Mouse (Mus musculus) forebrain, postnatal 0 days (tissue): ENCODE results near the gene Gba. TPM values are rescaled to one million over a fixed set of nuclear protein-coding genes. Genes with fewer than 3 reads are reported as not detected.

Source experiments
- ATAC-seq: fragments of 200-750 bp; cut with Nextera tagmentation; 2 replicates; pipeline ENCODE4 v1.8.0; 2017; ENCODE audit warnings: mild to moderate bottlenecking, moderate library complexity
- DNase-seq: peaks from one replicate; pipeline ENCODE4 v3.0.0-alpha.2; 2015
- H3K27ac ChIP-seq: fragments of 300-500 bp; sonication (generic); 2 replicates; pipeline ENCODE4 v1.5.1; 2014; ENCODE audit warnings: low read depth, mild to moderate bottlenecking, antibody characterized with exemption, low read length, moderate library complexity, mixed read lengths
- H3K27me3 ChIP-seq: fragments of 300-500 bp; sonication (generic); 2 replicates; pipeline ENCODE4 v1.6.1; 2014; ENCODE audit warnings: mild to moderate bottlenecking, low read length, mixed read lengths; ENCODE audit not compliant: insufficient read depth
- H3K36me3 ChIP-seq: fragments of 300-500 bp; sonication (generic); 2 replicates; pipeline ENCODE4 v1.6.1; 2014; ENCODE audit warnings: mild to moderate bottlenecking, moderate library complexity; ENCODE audit not compliant: insufficient read depth
- H3K4me1 ChIP-seq: fragments of 300-500 bp; sonication (generic); 2 replicates; pipeline ENCODE4 v1.6.1; 2014; ENCODE audit warnings: antibody characterized with exemption; ENCODE audit not compliant: insufficient read depth
- H3K4me2 ChIP-seq: fragments of 300-500 bp; sonication (generic); 2 replicates; pipeline ENCODE4 v1.6.1; 2014; ENCODE audit warnings: low read depth, mild to moderate bottlenecking, moderate library complexity
- H3K4me3 ChIP-seq: fragments of 300-500 bp; sonication (generic); 2 replicates; pipeline ENCODE4 v1.5.1; 2014; ENCODE audit warnings: low read depth, low read length, mixed read lengths
- H3K9ac ChIP-seq: fragments of 300-500 bp; sonication (generic); 2 replicates; pipeline ENCODE4 v1.6.1; 2014; ENCODE audit warnings: mild to moderate bottlenecking
- H3K9me3 ChIP-seq: fragments of 300-500 bp; sonication (generic); 2 replicates; pipeline ENCODE4 v1.6.1; 2016; ENCODE audit warnings: low read length
- CTCF ChIP-seq: sonication (generic); IDR thresholded peaks from 2 replicates; pipeline ENCODE4 v1.5.1; 2016; ENCODE audit warnings: antibody characterized with exemption, control low read depth, low read depth
- WGBS: fragments of 180-500 bp; shearing (Covaris S2); extraction: QIAGEN DNeasy Blood & Tissue Kit; methylation state at CpG from one replicate; pipeline ENCODE4 v1.1.7; 2014; 5-methylcytosine and 5-hydroxymethylcytosine counted together
- polyA plus RNA-seq: library from polyadenylated mRNA; unstranded; fragments of >200 nt; fragmentation: Nextera tagmentation; extraction: Ambion mirVana; gene quantifications from 2 replicates; pipeline ENCODE4 v1.2.1, GENCODE M21; 2015
- total RNA-seq: library from RNA; depleted of rRNA; stranded (reverse); fragments of >200 nt; gene quantifications from 2 replicates; pipeline ENCODE4 v1.2.3, GENCODE M21; 2014

The Gba gene
- total and polyA plus RNA-seq, 2 experiments from 2014 or later: 41.7 to 51.1 TPM

DNA sequence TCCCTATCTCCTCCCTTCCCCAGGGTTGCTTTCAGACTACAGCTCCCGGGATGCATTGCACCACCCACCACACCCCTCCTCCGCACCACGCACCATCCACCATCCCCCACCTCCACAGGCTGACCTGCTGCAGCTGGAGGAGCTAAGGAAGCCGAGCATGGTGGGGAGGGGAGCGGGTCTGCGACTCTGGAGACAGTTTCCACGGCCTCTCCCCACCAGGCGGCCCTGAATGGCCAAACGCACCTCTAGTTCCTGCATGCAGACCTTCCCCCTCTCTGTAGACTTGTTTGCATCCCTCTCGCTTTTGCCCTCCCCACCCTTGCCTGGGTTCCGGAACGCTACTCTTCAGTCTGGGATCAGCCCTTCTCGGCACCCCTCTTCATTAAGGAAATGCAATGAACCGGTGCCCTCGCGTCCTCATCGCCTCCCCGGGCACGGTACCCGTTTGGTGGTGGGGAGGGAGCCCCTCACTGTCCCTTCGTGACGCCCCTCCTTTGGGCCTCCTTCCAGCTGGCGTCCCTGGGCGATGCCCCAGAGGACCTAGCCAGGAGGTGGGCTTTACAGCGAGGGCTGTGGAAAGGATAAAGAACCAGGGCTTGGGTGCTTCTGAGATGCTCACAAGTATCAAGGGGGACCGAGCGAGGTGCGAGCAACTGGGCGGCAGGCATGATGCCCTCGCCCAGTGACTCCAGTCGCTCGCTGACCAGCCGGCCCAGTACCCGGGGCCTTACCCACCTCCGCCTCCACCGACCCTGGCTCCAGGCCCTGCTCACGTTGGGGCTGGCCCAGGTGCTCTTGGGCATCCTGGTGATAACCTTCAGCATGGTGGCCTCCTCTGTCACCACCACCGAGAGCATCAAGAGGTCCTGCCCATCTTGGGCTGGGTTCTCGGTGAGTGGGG is 19.4 kb upstream of the Gba start, which contains the start of gene Fam189b:
Gene Fam189b (plus strand): TSS at position 86 of the 901 bp plus-strand sequence.
- 5% methylated on average over 39 of the region's 39 CpGs for WGBS
- peak within 1 kb of the TSS; percentile 85 for H3K9ac ChIP-seq
- ATAC-seq (peak; percentile 98), DNase-seq (peak; percentile 90)
- no peaks in the 10 kb centered on the region for H3K27me3 ChIP-seq
- H3K9me3 ChIP-seq: no peaks in the 10 kb centered on the region
- H3K27ac ChIP-seq: peak within 1 kb of the TSS; percentile 89
- H3K4me2 ChIP-seq: peak within 1 kb of the TSS; percentile 93
- peak; percentile 34; the same call in 1 of the 2 replicates for TF ChIP-seq CTCF
- peaks cover 20% of the 10 kb centered on the region for H3K4me1 ChIP-seq
- peaks cover 47% of the 10 kb centered on the region for H3K36me3 ChIP-seq
- peak within 1 kb of the TSS; percentile 65 for H3K4me3 ChIP-seq

DNA sequence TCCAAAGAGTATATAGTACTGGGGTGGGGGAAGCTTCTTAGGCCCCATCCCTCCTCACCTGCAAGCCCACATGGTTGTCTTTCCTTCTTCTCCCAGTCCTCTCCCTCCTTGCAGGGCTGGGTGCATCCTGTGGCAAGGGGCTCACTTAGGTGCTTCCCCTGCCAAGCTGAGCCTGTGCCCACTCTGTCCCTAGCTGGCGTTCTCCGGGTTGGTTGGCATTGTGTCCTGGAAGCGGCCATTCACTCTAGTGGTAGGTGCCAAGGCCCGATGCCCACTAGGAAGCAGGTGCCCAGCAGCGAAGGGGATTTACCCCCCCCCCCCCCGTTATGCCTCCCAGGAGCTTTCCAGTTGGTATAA is 18.8 kb upstream of the Gba start:
- TF ChIP-seq CTCF: no peak
- ATAC-seq: no peak

DNA sequence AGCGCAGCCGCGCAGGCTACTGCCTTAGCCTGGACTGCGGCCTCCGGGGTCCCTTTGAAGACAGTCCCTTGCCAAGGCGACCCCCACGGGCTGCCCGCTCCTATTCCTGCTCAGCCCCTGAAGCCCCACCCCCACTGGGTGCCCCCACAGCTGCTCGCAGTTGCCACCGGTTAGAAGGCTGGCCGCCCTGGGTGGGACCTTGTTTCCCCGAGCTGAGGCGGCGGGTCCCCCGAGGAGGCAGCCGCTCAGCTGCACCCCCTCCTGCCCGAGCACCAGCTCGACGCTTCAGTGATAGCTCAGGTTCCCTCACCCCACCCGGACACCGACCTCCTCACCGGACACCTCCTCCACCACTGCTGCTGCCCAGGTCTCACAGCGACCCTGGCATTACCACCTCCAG is 15.5 kb upstream of the Gba start:
- Histone ChIP-seq H3K9ac (no peak overlapping the region), H3K36me3 (peaks cover 22% of the 10 kb centered on the region), H3K27me3 (no peaks in the 10 kb centered on the region), H3K4me1 (peaks cover 15% of the 10 kb centered on the region; the same call in 1 of the 2 replicates), H3K4me3 (no peak overlapping the region), H3K4me2 (no peak overlapping the region), H3K27ac (no peak overlapping the region), H3K9me3 (no peaks in the 10 kb centered on the region)
- WGBS: 35% methylated on average over 23 of the region's 23 CpGs
- DNase-seq: no peak
- ATAC-seq: no peak
- no peak for TF ChIP-seq CTCF

More for the DNA sequence above, 18.8 kb upstream of the Gba start:
- WGBS: 62% methylated on average over 6 of the region's 6 CpGs
- H3K9ac ChIP-seq: peak overlapping the region; percentile 85
- peak; percentile 39 for DNase-seq
- H3K36me3 ChIP-seq: peaks cover 51% of the 10 kb centered on the region
- no peaks in the 10 kb centered on the region for H3K9me3 ChIP-seq
- peak overlapping the region; percentile 93 for H3K4me2 ChIP-seq
- peaks cover 15% of the 10 kb centered on the region; the same call in 1 of the 2 replicates for H3K4me1 ChIP-seq
- H3K27me3 ChIP-seq: no peaks in the 10 kb centered on the region
- H3K27ac ChIP-seq: peak overlapping the region; percentile 89
- H3K4me3 ChIP-seq: peak overlapping the region; percentile 65

DNA sequence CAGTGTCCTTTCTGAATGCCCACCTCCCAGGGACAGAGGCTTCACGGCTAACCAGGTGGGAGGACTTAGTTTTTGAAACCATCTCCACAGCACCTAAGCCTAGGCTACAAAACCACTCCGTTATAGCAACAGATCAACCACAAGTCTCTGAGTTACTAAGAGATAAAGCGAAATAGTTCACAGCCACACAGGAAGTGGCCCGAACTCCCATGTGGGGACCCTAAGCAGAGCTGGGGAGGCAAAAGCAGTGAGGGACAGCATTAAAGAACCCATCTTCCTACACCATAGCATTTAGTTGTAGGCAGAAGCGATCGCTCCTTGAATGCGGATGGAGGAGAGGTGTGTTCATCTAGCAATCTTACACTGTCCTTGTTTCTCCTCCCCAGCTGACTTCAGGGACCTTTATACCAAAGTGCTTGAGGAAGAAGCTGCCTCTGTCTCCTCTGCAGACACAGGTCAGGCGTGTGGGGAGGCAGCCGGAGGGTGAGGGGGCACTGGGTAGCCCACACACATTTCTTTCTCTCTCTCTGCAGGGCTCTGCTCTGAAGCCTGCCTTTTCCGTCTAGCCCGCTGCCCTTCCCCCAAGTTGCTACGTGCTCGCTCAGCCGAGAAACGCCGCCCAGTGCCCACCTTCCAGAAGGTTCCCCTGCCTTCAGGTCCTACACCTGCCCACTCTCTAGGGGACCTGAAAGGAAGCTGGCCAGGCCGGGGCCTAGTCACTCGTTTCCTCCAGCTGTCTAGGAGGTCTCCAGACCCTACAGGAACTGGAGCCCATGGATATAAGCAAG is 14.8 kb upstream of the Gba start:
- no peak overlapping the region for H3K27ac ChIP-seq
- H3K4me2 ChIP-seq: no peak overlapping the region
- TF ChIP-seq CTCF: no peak
- ATAC-seq: no peak
- H3K4me3 ChIP-seq: no peak overlapping the region
- H3K9me3 ChIP-seq: no peaks in the 10 kb centered on the region
- peaks cover 19% of the 10 kb centered on the region for H3K36me3 ChIP-seq
- H3K4me1 ChIP-seq: peaks cover 15% of the 10 kb centered on the region; the same call in 1 of the 2 replicates
- DNase-seq: no peak
- 54% methylated on average over 18 of the region's 18 CpGs for WGBS
- H3K9ac ChIP-seq: no peak overlapping the region
- no peaks in the 10 kb centered on the region for H3K27me3 ChIP-seq

DNA sequence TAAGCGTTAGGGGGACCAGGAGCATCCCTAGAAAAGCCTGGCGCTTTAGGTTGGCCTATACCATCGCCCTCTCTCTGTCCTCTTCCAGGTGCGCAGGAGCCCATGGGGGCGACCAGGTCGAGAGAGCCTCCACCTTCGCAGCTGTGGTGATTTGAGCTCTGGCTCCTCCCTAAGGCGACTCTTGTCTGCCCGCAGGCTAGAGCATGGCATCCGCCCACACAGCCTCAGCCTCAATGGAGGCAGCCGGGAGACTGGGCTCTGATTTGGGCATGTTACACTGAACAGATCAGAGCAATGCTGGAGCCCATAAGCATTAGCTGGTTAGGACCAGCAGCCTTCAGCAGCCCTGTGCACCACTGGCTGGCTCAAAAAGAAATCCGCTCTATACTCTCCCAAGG is 14.3 kb upstream of the Gba start:
- H3K9me3 ChIP-seq: no peaks in the 10 kb centered on the region
- TF ChIP-seq CTCF: no peak
- H3K27me3 ChIP-seq: no peaks in the 10 kb centered on the region
- H3K36me3 ChIP-seq: peaks cover 19% of the 10 kb centered on the region
- no peak overlapping the region for H3K4me3 ChIP-seq
- no peak overlapping the region for H3K9ac ChIP-seq
- H3K4me1 ChIP-seq: peaks cover 14% of the 10 kb centered on the region; the same call in 1 of the 2 replicates
- ATAC-seq (no peak), DNase-seq (no peak)
- no peak overlapping the region for H3K4me2 ChIP-seq
- 66% methylated on average over 12 of the region's 12 CpGs for WGBS
- no peak overlapping the region for H3K27ac ChIP-seq

DNA sequence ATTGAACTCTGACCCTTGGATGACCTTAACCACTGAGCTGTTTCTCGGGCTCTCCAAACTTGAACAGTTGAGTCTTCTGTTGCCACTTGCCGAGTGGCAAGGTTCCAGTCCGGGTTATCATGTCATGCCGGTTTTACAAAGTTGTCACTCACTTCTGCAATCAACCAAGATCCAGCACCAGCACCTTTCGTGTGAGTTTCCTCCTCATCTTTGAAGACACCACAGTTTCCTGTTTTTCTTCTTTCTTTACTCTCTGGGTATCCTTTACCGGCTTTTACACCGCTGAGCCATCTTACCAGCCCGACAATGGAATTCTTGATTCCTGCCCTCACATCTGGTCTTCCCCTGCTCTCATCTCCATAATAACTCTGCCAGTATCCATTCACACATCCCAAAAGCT is 12.3 kb upstream of the Gba start:
- no peak for TF ChIP-seq CTCF
- ATAC-seq (no peak), DNase-seq (no peak)
- no peak overlapping the region for H3K4me2 ChIP-seq
- no peak overlapping the region for H3K9ac ChIP-seq
- H3K4me1 ChIP-seq: no peaks in the 10 kb centered on the region
- no peak overlapping the region for H3K27ac ChIP-seq
- H3K36me3 ChIP-seq: peaks cover 19% of the 10 kb centered on the region
- H3K9me3 ChIP-seq: no peaks in the 10 kb centered on the region
- 89% methylated on average over 8 of the region's 8 CpGs for WGBS
- no peaks in the 10 kb centered on the region for H3K27me3 ChIP-seq
- H3K4me3 ChIP-seq: no peak overlapping the region
